Mouse (Mus musculus) thymus, postnatal 0 days (tissue): ENCODE measurements at regions not wholly inside any gene's neighbourhood (a gene's known extent, or its start where the extent isn't known, plus 50 kb on each side); places are given as distances from the start of the nearest gene placed in this dataset.

Experiments used
- DNase-seq: peaks from one replicate; pipeline ENCODE4 v3.0.0-alpha.2; 2015; ENCODE audit warnings: low spot score

DNA sequence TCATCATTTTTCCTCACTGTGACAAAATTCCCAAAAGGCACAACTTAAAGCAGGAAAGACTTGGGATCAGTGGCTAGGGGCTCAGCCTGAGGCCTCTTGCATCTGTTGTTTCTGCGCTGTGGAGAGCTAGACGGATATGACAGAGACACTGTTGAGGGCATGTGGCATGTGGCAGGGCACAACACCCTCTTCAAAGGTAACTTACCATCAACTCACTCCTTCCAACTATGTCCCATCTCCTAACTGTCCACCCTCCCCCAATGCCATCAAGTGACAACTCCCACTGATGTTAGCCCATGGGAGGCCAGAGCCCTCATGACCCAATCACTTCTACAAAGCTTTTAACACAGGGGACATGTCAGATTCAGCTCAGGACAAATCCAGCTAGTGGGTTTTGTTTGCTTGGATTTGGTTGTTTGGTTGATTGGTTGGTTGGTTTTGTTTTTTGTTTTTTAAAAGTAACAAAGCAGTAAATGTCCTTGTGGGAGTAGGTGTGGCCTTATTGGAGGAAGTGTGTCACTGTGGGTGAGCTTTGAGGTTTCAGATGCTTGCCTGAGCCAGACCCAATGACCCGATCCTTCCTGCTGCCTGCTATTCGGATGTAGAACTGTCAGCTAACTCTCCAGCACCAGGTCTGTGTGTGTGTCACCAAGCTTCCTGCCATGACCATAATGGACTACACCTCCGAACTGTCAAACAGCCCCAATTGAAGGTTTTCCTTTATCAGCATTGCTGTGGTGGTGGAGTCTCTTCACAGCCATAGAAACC is 53.2 kb upstream of the Lef1 start:
- peak; percentile 66 for DNase-seq

GRCm38 (mm10) chr3:131054241-131054972 is 55.9 kb upstream of the Lef1 start:
- peak; percentile 73 for DNase-seq

- DNase-seq: no peak
Observed at GRCm38 (mm10) chr3:131047716-131048115, 62.6 kb upstream of the Lef1 start.

DNA sequence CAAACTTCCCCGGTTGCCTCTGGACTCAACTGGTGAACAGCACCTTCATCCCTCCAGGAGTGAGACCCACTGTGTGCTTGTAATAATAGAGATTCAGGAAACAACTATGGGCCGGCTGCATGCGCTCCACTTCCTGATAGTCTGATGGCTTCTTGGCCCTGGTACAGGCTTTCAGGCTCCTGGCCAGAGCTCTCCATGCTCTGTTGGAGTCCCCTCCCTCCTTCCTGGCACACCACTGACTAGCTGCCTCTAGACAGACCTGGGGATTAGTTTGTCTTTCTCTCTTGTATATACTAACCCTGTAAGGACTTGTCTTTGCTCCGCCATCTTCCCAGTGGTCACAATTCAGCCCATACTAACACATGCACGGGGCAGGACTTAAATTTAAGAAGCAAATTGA is 63.9 kb upstream of the Lef1 start:
- no peak for DNase-seq

GRCm38 (mm10) chr3:131040214-131040825 is 70.0 kb upstream of the Lef1 start:
- no peak for DNase-seq

DNA sequence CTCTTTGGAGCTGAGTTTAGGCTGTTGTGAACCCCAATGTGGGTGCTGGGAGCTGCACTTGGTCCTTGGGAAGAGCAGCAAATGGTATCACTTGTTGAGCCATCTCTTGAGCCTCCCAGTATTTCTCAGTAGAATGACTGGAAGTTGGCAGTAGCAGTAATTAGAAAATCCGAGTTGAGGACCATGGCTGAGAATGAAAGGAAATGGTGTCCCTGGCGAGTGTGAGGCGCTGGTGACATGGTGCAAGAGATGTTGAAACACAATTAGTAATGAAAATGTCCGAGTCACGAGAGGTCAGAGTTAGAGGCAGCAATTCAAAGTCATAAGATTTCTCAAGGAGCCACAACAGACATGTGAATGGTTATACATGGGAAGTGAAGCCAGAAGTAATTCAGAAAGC is 73.2 kb upstream of the Lef1 start:
- DNase-seq: no peak

DNA sequence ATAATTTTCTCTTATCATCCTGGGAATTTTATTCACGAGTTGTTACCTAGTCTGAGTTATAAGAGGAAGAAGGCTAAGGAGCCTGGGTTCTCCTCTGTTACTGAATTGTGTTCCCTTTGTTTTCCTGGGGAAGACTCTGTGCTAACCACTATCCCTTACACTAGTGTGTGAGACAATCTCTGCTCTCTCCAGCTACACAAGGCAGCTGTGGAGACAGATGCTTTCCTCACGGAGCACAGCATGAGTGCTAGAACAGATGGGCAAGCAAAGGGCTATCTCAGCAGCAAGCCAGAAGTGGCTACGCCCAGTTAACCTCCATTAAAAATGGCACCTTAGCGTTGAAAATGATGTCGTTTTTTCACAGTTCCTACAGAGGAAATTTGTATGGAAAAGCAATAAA is 75.5 kb upstream of the Lef1 start:
- DNase-seq: no peak

GRCm38 (mm10) chr3:131026336-131026735 is 83.9 kb upstream of the Lef1 start:
- peak; percentile 88 for DNase-seq

DNA sequence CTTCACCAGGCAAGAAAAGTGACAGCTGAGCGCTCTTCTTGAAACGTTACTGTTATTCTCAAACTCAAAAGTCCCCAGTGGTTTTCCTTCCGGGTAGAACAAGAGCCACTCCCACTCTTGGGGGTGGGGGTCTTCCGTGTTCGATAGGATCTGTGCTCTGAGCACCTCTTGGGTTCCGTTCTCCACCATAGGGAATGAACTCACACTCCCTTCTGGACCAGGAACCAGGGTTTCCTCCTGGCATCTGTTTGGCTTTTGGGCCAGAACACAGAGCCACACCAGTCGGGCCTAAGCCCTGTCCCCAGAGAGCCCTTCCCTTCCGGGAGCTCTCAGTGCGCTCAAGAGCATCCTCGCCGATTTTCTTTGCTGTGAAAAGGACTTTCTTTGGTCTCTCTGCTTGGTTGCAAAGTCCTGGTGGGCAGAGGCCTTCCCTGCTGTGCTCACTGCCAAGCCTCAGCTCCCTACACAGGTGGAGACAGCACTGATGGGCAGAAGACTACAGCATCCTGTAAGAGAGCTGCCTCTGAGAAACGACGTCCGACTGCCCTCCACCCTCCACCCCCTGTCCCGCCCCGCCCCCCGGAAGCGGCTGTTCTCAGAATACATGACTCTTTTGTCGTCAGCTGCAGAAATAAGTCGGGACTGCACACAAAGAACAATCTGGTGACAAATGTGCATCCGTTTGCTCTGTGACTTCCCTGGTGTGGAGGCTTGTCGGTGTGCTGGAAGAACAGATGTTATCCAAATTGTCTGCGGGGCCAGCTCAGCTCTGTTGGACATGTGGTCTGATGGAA is 90.9 kb upstream of the Lef1 start:
- peak; percentile 94 for DNase-seq

GRCm38 (mm10) chr3:131017899-131018298 is 92.4 kb upstream of the Lef1 start:
- no peak for DNase-seq

- DNase-seq: peak; percentile 31
Observed at GRCm38 (mm10) chr3:131016104-131016503, 94.2 kb upstream of the Lef1 start.

GRCm38 (mm10) chr3:131014092-131014716 is 96.1 kb upstream of the Lef1 start:
- DNase-seq: peak; percentile 83

DNA sequence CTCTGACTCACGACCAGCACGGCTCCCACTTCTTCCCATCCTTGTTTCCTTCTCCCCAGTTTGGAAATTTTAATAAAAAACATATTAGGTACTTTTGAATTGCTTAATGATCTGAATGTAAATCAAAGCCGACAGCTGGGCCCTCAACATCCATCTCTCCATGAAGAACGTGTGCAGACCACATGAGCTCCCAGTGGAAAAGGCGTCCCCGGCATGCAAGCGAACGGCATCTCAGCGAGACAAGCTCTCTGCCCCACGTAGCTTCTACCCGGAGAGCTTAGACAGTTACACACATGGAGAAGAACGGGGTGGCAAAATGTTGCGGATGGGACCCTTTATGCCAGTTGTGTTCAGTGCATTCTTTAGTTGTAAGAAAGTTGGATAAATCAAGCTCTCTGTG is 109.6 kb upstream of the Lef1 start:
- DNase-seq: no peak

GRCm38 (mm10) chr3:131000252-131000651 is 110.0 kb upstream of the Lef1 start:
- DNase-seq: no peak

DNA sequence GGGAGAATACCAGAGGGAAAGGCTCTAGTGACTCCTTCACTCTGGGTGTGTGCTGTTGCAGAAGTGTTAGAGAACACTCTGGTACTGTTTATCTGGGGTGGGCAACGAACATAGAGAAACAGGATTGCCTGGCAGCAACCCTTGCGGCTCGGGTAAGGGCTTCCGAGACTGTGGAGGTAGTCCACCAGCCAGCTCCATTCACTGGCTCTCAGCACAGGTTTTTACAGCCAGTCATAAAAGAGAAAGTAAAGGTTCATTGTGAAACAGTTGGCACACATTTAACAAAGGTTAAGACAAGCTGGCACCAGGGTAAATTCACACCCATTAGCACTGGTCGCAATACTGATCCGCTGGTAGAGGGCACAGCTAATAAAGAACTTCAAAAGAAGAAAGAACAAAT is 110.5 kb upstream of the Lef1 start:
- no peak for DNase-seq

- DNase-seq: no peak
Observed at GRCm38 (mm10) chr3:130998433-130998832, 111.8 kb upstream of the Lef1 start.

- peak; percentile 49 for DNase-seq
Observed at GRCm38 (mm10) chr3:130996786-130997185, 113.5 kb upstream of the Lef1 start.

- no peak for DNase-seq
Observed at GRCm38 (mm10) chr3:130991971-130992370, 118.3 kb upstream of the Lef1 start.

DNA sequence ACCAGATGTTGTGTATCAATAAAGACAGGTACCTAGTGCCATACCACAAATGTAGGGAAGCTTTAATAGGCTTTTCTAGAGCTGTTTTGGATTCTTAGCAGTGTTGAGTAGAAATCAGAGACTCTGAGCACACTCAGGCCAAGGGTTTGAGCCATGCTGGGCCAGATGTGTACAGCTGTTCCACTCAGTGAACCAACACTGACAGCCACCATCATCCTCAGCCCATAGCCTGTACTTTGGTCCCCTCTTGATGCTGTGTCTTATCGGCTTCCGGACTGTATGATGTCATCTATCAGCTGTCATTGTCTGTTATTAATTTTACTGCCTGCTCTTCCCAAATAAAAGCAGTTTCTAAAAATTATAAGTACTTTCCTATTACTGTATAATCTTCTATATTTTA is 123.6 kb upstream of the Lef1 start:
- no peak for DNase-seq

DNA sequence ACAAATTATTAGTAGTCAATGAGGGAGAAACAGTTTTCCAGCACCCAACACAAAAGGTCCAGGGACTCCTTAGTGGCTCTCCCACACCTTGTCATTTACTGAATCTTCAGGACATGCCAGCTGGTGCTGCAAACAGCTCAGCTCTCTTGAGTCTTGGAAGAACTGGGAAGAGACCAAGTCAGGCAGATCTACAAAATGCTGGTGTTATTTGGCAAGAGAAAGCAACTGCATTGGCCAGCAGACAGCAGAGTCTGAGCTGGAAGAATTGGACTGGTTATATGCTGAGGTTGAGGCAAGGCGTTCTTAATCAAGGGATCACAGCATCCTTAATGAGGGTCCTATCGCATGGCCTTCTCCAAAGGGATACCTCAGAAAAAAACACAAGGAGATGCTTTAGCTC is 124.2 kb upstream of the Lef1 start:
- DNase-seq: no peak

GRCm38 (mm10) chr3:130981566-130981965 is 128.7 kb upstream of the Lef1 start:
- DNase-seq: no peak
